Mouse (Mus musculus): ENCODE data around the gene Gm5678. TPM values are rescaled to one million over a fixed set of nuclear protein-coding genes. Genes with fewer than 3 reads are reported as not detected.

The Gm5678 gene
- total RNA-seq, 2 experiments from 2014 or later = 2.8 to 3.1 TPM

- TF ChIP-seq CTCF (IDR thresholded peaks at IDR 0.05) = no peak; the same call in 1 of the 2 replicates
- intact Hi-C loops (cut with DNase I) = no loop called here
- H3K4me3 ChIP-seq = no peak overlapping the region
Observed at GRCm38 (mm10) chr16:93678206-93678605, 50.3 kb downstream of the Gm5678 start.

DNA sequence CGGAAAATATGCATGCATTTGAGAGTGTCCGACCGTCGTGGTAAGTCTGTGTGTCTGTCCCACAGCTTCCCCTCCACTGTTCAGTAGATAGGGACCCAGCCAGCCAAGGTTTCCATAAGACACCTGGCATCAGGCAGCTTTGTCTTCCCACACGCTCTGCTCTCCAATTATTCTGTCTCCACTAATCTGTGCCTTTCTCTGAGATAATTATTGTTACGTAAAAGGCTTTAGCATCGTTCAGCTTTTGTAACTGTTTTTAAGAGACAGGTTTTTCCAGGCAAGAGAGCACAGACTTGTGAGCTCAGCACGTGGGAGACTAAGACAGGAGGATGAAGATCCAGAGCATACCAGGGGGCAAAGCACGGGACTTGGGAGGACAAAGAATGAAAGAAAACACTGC, 51.3 kb downstream of the Gm5678 start:
- Histone ChIP-seq H3K27ac (no peak overlapping the region), H3K4me3 (no peak overlapping the region)
- no peak for TF ChIP-seq CTCF (IDR thresholded peaks at IDR 0.05)
- intact Hi-C loops (cut with DNase I) = no loop called here
- no peak for DNase-seq (ENCODE audit: extremely low spot score in 1 of 2, low spot score in 2 of 2)

More at GRCm38 (mm10) chr16:93678206-93678605, 50.3 kb downstream of the Gm5678 start:
- DNase-seq (ENCODE audit: extremely low spot score in 1 of 2, low spot score in 2 of 2) = no peak
- H3K27ac ChIP-seq = no peak overlapping the region

Other genes with a start within 250 kb of the Gm5678 start
- gene Setd4, start 24.0 kb upstream of the Gm5678 start, total RNA-seq (2021) = 10 to 100 TPM; 11.4 to 12.7 TPM
- gene Cbr1, start 22.2 kb upstream of the Gm5678 start, total RNA-seq (2021) = 10 to 100 TPM; 65.2 to 67.1 TPM
- 10 to 100 TPM; 16.1 to 16.9 TPM for gene Cbr3, start 55.1 kb downstream of the Gm5678 start, total RNA-seq (2021)
- 100 to 1,000 TPM in 1 of 2 experiments, 10 to 100 TPM in 1; 98.5 to 117 TPM for gene Dop1b, start 83.8 kb downstream of the Gm5678 start, total RNA-seq (2021)
- 10 to 100 TPM; 24.5 to 24.7 TPM for gene Morc3, start 204.0 kb downstream of the Gm5678 start, total RNA-seq (2021)